Mouse (Mus musculus): ENCODE measurements around the gene Adamts17. TPM values are rescaled to one million over a fixed set of nuclear protein-coding genes. Genes with fewer than 3 reads are reported as not detected.

The Adamts17 gene
- polyA plus RNA-seq, 1 experiment from 2014 or later = 1.8 TPM

DNA sequence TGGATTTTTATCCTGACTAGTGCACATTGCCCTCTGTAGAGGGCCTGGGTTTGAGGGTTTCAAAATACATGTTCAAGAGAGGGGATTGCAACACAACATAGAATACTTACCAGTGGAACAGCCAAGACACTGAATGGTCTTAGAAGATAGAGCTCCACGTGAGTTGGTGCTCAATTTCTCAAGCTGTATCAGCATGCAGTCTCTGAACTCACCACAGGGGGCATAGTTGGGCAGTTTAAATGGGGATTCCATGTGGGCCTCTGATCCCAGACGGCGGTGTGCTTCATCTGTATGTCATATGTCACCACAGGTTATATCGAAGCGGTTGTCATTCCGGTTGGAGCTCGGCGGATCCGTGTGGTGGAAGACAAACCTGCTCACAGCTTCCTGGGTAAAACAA, 222.2 kb downstream of the Adamts17 start:
- H3K4me2 ChIP-seq (ENCODE audit: low read depth) = no peak overlapping the region
- no peaks in the 10 kb centered on the region for H3K9me3 ChIP-seq (ENCODE audit: control insufficient read depth, low read length)
- ATAC-seq (ENCODE audit: insufficient read depth, low FRiP score, low TSS enrichment) (no peak), DNase-seq (ENCODE audit: low spot score) (peak; percentile 40)
- H3K4me3 ChIP-seq (ENCODE audit: low read depth, low read length) = no peak overlapping the region
- H3K9ac ChIP-seq (ENCODE audit: low read length) = no peak overlapping the region
- H3K27me3 ChIP-seq (ENCODE audit: control insufficient read depth, insufficient read depth, low read length) = no peaks in the 10 kb centered on the region
- no peak overlapping the region for H3K27ac ChIP-seq (ENCODE audit: low read depth, low read length)
- H3K36me3 ChIP-seq (ENCODE audit: control insufficient read depth, insufficient read depth, low read length) = no peaks in the 10 kb centered on the region
- 75% methylated on average over 9 of the region's 9 CpGs for WGBS
- no peaks in the 10 kb centered on the region for H3K4me1 ChIP-seq (ENCODE audit: control insufficient read depth, insufficient read depth, low read length)

DNA sequence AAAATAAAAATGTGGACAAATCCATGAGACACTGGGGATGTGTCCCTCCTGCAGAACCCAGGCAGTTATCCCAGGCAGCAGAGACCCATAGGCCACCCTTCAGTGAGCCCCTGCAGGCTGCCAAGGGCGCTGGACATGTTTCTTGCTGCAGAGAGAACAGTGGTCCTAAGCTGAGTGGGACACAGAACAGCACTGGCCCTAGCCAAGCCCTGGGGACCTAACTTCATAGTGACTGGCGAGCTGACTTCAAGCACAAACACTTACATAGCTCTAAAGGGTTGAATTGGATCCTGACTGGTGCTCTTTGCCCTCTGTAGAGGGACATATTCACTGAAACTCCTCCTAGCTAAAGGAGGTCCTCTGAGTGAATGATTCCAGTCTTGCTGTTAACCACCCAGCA, 223.0 kb downstream of the Adamts17 start:
- Histone ChIP-seq H3K9ac (ENCODE audit: low read length) (no peak overlapping the region), H3K4me1 (ENCODE audit: control insufficient read depth, insufficient read depth, low read length) (no peaks in the 10 kb centered on the region), H3K4me2 (ENCODE audit: low read depth) (no peak overlapping the region), H3K9me3 (ENCODE audit: control insufficient read depth, low read length) (no peaks in the 10 kb centered on the region), H3K36me3 (ENCODE audit: control insufficient read depth, insufficient read depth, low read length) (no peaks in the 10 kb centered on the region), H3K4me3 (ENCODE audit: low read depth, low read length) (no peak overlapping the region), H3K27ac (ENCODE audit: low read depth, low read length) (no peak overlapping the region), H3K27me3 (ENCODE audit: control insufficient read depth, insufficient read depth, low read length) (no peaks in the 10 kb centered on the region)
- ATAC-seq (ENCODE audit: insufficient read depth, low FRiP score, low TSS enrichment) (no peak), DNase-seq (ENCODE audit: low spot score) (no peak)
- 89% methylated on average over 2 of the region's 2 CpGs for WGBS

DNA sequence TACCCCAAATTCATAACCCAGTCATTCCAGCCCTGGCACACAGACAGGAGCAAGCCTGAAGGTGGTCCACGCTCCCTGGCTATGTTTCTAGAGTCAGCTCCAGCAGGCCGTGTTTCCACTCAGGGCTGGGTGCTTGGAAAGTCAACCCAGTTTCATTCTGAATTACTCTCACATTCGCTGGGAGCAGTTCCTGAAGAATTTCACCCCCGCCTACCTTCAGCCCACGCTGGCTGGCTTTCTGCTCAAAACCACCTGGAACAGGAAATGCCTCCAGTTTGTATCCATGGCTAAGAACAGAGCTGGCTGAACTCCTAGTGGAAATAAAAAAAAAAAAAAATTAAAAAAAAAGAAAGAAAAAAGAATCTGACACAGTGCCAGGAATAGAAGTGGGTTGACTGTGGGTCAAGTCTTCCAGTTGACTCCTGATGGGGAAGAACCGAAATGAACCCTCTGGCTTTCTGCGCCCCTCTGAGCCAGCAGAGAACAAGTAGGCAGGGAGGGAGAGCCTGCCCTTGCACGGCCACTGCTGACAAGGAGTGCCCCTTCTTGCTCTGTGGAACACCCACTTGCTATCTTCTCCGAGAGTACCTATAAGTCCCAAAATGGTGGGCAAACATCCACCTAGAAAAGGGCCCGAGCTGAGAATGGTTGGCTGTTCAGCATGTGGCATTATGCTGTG, 225.2 kb downstream of the Adamts17 start:
- Histone ChIP-seq H3K9ac (ENCODE audit: low read length) (no peak overlapping the region), H3K4me1 (ENCODE audit: control insufficient read depth, insufficient read depth, low read length) (no peaks in the 10 kb centered on the region), H3K27me3 (ENCODE audit: control insufficient read depth, insufficient read depth, low read length) (no peaks in the 10 kb centered on the region), H3K4me3 (ENCODE audit: low read depth, low read length) (no peak overlapping the region), H3K27ac (ENCODE audit: low read depth, low read length) (no peak overlapping the region), H3K9me3 (ENCODE audit: control insufficient read depth, low read length) (no peaks in the 10 kb centered on the region), H3K36me3 (ENCODE audit: control insufficient read depth, insufficient read depth, low read length) (no peaks in the 10 kb centered on the region), H3K4me2 (ENCODE audit: low read depth) (no peak overlapping the region)
- 86% methylated on average over 10 of the region's 10 CpGs for WGBS
- ATAC-seq (ENCODE audit: insufficient read depth, low FRiP score, low TSS enrichment) (no peak), DNase-seq (ENCODE audit: low spot score) (no peak)

DNA sequence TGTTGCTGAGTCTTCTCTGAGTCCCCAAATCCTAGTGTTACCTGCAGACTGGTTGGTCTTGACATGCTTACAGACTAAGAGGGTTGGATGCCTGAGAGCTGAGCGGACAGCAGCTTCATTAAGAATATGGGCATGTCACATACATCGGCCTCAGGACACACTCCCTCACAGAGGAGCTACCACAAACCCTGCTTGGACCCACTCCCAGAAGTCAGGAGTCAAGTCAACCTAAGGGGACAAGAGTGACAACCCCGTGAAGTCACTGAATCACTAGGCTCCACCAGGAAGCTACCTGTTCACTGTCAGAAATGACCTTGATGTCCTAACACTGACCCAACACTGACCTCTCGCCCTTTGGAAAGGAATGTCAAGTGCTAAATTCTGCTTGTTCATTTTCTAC, 226.1 kb downstream of the Adamts17 start:
- no peaks in the 10 kb centered on the region for H3K36me3 ChIP-seq (ENCODE audit: control insufficient read depth, insufficient read depth, low read length)
- no peak overlapping the region for H3K4me3 ChIP-seq (ENCODE audit: low read depth, low read length)
- H3K4me1 ChIP-seq (ENCODE audit: control insufficient read depth, insufficient read depth, low read length) = no peaks in the 10 kb centered on the region
- ATAC-seq (ENCODE audit: insufficient read depth, low FRiP score, low TSS enrichment) (no peak), DNase-seq (ENCODE audit: low spot score) (no peak)
- no peaks in the 10 kb centered on the region for H3K9me3 ChIP-seq (ENCODE audit: control insufficient read depth, low read length)
- no peak overlapping the region for H3K27ac ChIP-seq (ENCODE audit: low read depth, low read length)
- no peak overlapping the region for H3K4me2 ChIP-seq (ENCODE audit: low read depth)
- WGBS = 88% methylated on average over 4 of the region's 4 CpGs
- H3K27me3 ChIP-seq (ENCODE audit: control insufficient read depth, insufficient read depth, low read length) = no peaks in the 10 kb centered on the region
- no peak overlapping the region for H3K9ac ChIP-seq (ENCODE audit: low read length)

DNA sequence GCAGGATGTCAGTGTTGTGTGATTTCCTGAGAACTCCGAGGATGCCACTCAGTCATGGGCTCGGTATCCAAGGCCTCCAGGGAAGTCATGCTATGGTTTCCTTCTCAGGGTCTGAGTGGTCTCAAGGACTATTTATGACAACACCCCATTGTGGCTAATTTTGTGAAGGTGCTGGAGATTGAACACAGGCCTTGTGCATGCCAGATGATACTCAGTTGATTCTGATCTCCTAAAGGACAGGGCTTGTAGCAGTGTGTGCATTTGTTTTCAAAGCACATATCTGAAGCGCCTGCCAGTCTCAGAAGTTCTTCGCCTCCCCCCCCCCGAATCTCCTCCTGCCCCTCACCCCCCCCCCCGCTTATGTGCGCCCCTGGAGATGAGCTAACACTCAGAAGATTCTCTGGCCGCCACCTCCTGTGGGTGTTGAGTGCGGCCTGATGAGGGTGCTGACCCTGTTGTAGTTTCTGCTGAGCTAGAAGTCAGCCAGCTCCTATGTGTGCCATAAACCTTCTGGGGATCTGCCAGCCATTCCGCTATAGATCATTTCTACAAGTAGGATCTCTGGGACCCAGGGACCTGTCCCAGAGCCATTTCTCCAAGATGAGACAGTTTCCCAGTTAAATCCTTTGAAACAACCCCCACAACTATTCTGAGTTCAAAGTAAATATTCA, 232.6 kb downstream of the Adamts17 start:
- H3K9me3 ChIP-seq (ENCODE audit: control insufficient read depth, low read length) = no peaks in the 10 kb centered on the region
- ATAC-seq (ENCODE audit: insufficient read depth, low FRiP score, low TSS enrichment) (no peak), DNase-seq (ENCODE audit: low spot score) (no peak)
- 78% methylated on average over 10 of the region's 10 CpGs for WGBS
- no peaks in the 10 kb centered on the region for H3K4me1 ChIP-seq (ENCODE audit: control insufficient read depth, insufficient read depth, low read length)
- no peaks in the 10 kb centered on the region for H3K36me3 ChIP-seq (ENCODE audit: control insufficient read depth, insufficient read depth, low read length)
- H3K4me3 ChIP-seq (ENCODE audit: low read depth, low read length) = no peak overlapping the region
- no peak overlapping the region for H3K27ac ChIP-seq (ENCODE audit: low read depth, low read length)
- H3K4me2 ChIP-seq (ENCODE audit: low read depth) = no peak overlapping the region
- H3K9ac ChIP-seq (ENCODE audit: low read length) = no peak overlapping the region
- H3K27me3 ChIP-seq (ENCODE audit: control insufficient read depth, insufficient read depth, low read length) = no peaks in the 10 kb centered on the region

DNA sequence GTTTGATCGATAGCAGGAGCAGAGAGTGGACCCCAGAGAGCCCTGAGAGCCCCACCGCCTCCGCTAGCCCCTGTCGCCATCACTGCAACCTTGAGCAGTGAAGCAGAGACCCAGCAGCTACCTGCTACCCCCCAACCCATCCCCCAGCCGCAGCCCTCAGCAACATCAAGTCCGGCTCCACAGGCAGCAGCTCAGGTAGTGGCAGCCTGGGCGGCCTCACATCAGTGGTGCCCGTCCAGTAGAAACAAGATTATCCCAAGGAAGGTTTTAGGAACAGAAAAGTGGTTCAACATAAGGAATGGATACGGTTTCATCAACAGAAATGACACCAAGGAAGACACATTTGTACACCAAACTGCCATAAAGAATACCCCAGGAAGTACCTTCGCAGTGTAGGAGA, 243.2 kb downstream of the Adamts17 start:
- 94% methylated on average over 10 of the region's 10 CpGs for WGBS
- ATAC-seq (ENCODE audit: insufficient read depth, low FRiP score, low TSS enrichment) = no peak

DNA sequence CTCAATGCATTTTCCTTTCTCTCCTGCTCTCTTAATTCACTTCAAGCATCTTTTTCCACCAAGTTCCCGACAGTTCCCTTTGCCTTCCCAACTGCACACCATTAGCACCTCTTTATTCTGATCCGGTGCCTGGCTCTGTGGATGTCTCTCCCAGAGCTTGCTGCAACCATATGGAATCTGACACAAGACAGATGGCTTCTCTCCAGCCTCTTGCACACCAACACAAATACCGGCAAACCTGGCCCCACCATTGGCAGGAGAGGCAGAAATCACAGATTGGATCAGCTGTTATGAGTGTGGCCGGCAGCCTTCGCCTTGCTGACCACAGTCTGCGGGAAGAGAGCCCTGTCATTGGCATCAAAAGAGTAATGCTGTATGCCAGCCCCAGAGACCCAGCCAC, 248.2 kb downstream of the Adamts17 start:
- Histone ChIP-seq H3K9me3 (ENCODE audit: control insufficient read depth, low read length) (no peaks in the 10 kb centered on the region), H3K27me3 (ENCODE audit: control insufficient read depth, insufficient read depth, low read length) (no peaks in the 10 kb centered on the region), H3K36me3 (ENCODE audit: control insufficient read depth, insufficient read depth, low read length) (no peaks in the 10 kb centered on the region), H3K9ac (ENCODE audit: low read length) (no peak overlapping the region), H3K4me3 (ENCODE audit: low read depth, low read length) (no peak overlapping the region), H3K4me2 (ENCODE audit: low read depth) (no peak overlapping the region), H3K4me1 (ENCODE audit: control insufficient read depth, insufficient read depth, low read length) (no peaks in the 10 kb centered on the region), H3K27ac (ENCODE audit: low read depth, low read length) (no peak overlapping the region)
- DNase-seq (ENCODE audit: low spot score) = no peak
- ATAC-seq (ENCODE audit: insufficient read depth, low FRiP score, low TSS enrichment) = no peak
- WGBS = 35% methylated on average over 6 of the region's 6 CpGs

More for the DNA sequence above, 243.2 kb downstream of the Adamts17 start:
- Histone ChIP-seq H3K4me1 (ENCODE audit: control insufficient read depth, insufficient read depth, low read length) (no peaks in the 10 kb centered on the region), H3K36me3 (ENCODE audit: control insufficient read depth, insufficient read depth, low read length) (no peaks in the 10 kb centered on the region), H3K9ac (ENCODE audit: low read length) (no peak overlapping the region), H3K27ac (ENCODE audit: low read depth, low read length) (no peak overlapping the region), H3K9me3 (ENCODE audit: control insufficient read depth, low read length) (no peaks in the 10 kb centered on the region), H3K4me2 (ENCODE audit: low read depth) (no peak overlapping the region), H3K4me3 (ENCODE audit: low read depth, low read length) (no peak overlapping the region), H3K27me3 (ENCODE audit: control insufficient read depth, insufficient read depth, low read length) (no peaks in the 10 kb centered on the region)
- no peak for DNase-seq (ENCODE audit: low spot score)

DNA sequence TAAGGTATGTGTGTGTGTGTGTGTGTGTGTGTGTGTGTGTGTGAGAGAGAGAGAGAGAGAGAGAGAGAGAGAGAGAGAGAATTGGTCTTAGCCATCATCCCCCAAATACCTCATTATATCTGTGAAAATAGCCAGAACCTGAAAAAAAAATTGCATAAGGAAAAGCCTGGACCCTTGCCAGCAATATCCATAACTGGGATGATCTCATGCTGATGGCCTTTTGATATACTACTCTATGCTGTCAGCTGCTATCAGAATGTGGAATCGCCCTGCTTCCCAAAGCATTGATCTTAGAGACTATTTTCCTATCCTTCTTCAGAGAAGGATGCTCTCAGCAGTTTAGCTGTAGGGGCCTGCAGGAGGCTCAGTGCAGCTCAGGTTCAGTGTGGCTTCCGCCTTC, 257.6 kb downstream of the Adamts17 start:
- no peaks in the 10 kb centered on the region for H3K36me3 ChIP-seq (ENCODE audit: control insufficient read depth, insufficient read depth, low read length)
- H3K4me1 ChIP-seq (ENCODE audit: control insufficient read depth, insufficient read depth, low read length) = no peaks in the 10 kb centered on the region
- DNase-seq (ENCODE audit: low spot score) = no peak
- no peak overlapping the region for H3K4me3 ChIP-seq (ENCODE audit: low read depth, low read length)
- H3K27me3 ChIP-seq (ENCODE audit: control insufficient read depth, insufficient read depth, low read length) = no peaks in the 10 kb centered on the region
- H3K27ac ChIP-seq (ENCODE audit: low read depth, low read length) = no peak overlapping the region
- no peak overlapping the region for H3K9ac ChIP-seq (ENCODE audit: low read length)
- H3K4me2 ChIP-seq (ENCODE audit: low read depth) = no peak overlapping the region
- WGBS = 81% methylated on average over 2 of the region's 2 CpGs
- no peak for ATAC-seq (ENCODE audit: insufficient read depth, low FRiP score, low TSS enrichment)
- no peaks in the 10 kb centered on the region for H3K9me3 ChIP-seq (ENCODE audit: control insufficient read depth, low read length)

DNA sequence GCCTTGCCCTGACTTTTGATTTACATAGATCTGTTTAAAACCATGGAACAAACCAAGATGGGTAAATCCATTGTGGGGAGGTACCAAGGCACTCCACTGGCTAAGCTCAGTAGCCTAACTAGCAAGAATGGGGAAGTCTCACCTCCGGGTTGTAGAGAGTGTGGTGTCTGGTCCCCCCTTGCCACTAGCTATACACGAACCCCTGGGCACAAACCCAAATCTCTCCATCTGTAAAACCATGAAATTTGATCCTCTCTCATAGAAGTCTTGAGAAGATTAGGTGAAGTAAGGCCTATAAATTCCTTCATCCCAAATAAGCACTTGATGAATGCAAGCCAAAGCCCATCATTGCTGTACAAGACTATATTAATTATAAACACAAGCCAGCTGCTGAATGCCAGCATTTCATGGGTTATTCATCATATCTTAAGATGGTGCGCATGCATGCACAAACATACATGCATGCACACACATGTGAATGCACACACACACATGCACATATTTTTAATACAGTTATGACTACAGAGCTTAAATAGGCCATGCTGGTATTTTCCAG, 262.0 kb downstream of the Adamts17 start:
- Histone ChIP-seq H3K36me3 (ENCODE audit: control insufficient read depth, insufficient read depth, low read length) (no peaks in the 10 kb centered on the region), H3K4me2 (ENCODE audit: low read depth) (no peak overlapping the region), H3K27ac (ENCODE audit: low read depth, low read length) (no peak overlapping the region), H3K4me1 (ENCODE audit: control insufficient read depth, insufficient read depth, low read length) (no peaks in the 10 kb centered on the region), H3K4me3 (ENCODE audit: low read depth, low read length) (no peak overlapping the region), H3K9me3 (ENCODE audit: control insufficient read depth, low read length) (no peaks in the 10 kb centered on the region), H3K27me3 (ENCODE audit: control insufficient read depth, insufficient read depth, low read length) (no peaks in the 10 kb centered on the region), H3K9ac (ENCODE audit: low read length) (no peak overlapping the region)
- WGBS = 89% methylated on average over 3 of the region's 3 CpGs
- no peak for DNase-seq (ENCODE audit: low spot score)
- ATAC-seq (ENCODE audit: insufficient read depth, low FRiP score, low TSS enrichment) = no peak

Data from neural tube, embryonic 11.5 days (tissue).